In the genomic region with DNA sequence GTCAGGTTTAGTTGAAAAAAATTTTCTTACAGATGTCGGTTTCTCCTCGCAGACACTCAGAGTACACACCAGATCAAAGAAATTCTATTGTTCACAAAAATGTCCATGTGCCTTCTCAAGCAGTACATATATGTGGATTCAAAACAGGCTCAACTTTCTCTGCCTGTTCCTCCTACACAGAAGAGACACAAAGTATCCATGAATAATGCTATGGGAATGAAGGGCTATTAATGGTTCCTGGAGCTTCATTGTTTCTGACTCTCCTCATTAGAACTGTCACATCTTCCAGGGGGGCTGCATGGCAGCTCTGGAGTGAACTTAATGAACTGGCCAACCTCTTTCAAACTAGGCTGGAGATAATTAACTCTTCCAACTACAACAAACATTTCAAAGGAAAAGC, we compare ENCODE assay signal across 17 mouse cellular contexts.
DNase-seq lines count a peak whose midpoint lies in the region; ATAC-seq lines count a peak whose summit lies in the region.
"Had no signal": no experiment of that assay in that cellular context is flagged by ENCODE, and none has a peak within 500 bp of the region (broad histone marks: within the 10 kb centered on the region; RNA-seq: fewer than 3 reads in every experiment).

No protein-coding gene starts in this region.

- no peaks in the 10 kb centered on the region for H3K27me3 ChIP-seq in kidney, embryonic 14.5 days (ENCODE audit: control insufficient read depth, insufficient read depth, low read length)
- H3K27me3 ChIP-seq in midbrain, embryonic 14.5 days (ENCODE audit: control insufficient read depth, insufficient read depth, low read length) = no peaks in the 10 kb centered on the region
- H3K27me3 ChIP-seq in midbrain, embryonic 16.5 days (ENCODE audit: control insufficient read depth, insufficient read depth, low read depth, low read length) = no peaks in the 10 kb centered on the region
- H3K27me3 ChIP-seq: stomach, embryonic 15.5 days had no signal

- H3K9ac ChIP-seq in kidney, embryonic 14.5 days (ENCODE audit: low read depth, low read length) = no peak overlapping the region
- no peak overlapping the region for H3K9ac ChIP-seq in midbrain, embryonic 14.5 days (replicated peaks; ENCODE audit: low read length)
- H3K9ac ChIP-seq in midbrain, embryonic 16.5 days (ENCODE audit: low read depth, low read length) = no peak overlapping the region
- H3K9ac ChIP-seq: stomach, embryonic 15.5 days had no signal

- peak; percentile 82; the same call in 1 of the 2 replicates for ATAC-seq in kidney, embryonic 14.5 days (ENCODE audit: low FRiP score, low TSS enrichment)
- no peak for ATAC-seq in midbrain, embryonic 14.5 days (ENCODE audit: low FRiP score, low TSS enrichment)
- ATAC-seq in midbrain, embryonic 16.5 days = no peak

- H3K4me2 ChIP-seq in kidney, embryonic 14.5 days (replicated peaks; ENCODE audit: low read depth, low read length) = no peak overlapping the region
- H3K4me2 ChIP-seq in midbrain, embryonic 14.5 days (ENCODE audit: low read length) = no peak overlapping the region
- H3K4me2 ChIP-seq in midbrain, embryonic 16.5 days (ENCODE audit: low read length) = no peak overlapping the region
- H3K4me2 ChIP-seq: stomach, embryonic 15.5 days had no signal

- no peaks in the 10 kb centered on the region for H3K4me1 ChIP-seq in kidney, embryonic 14.5 days (ENCODE audit: control insufficient read depth, insufficient read depth, low read length)
- no peaks in the 10 kb centered on the region for H3K4me1 ChIP-seq in midbrain, embryonic 14.5 days (ENCODE audit: control insufficient read depth, insufficient read depth, low read length)
- H3K4me1 ChIP-seq in midbrain, embryonic 16.5 days (ENCODE audit: control insufficient read depth, insufficient read depth, low read length) = no peaks in the 10 kb centered on the region
- H3K4me1 ChIP-seq: heart, embryonic 10.5 days; stomach, embryonic 15.5 days had no signal

- no peaks in the 10 kb centered on the region for H3K9me3 ChIP-seq in kidney, embryonic 14.5 days (ENCODE audit: control insufficient read depth, low read length)
- H3K9me3 ChIP-seq in midbrain, embryonic 14.5 days (ENCODE audit: control insufficient read depth, low read length) = no peaks in the 10 kb centered on the region
- no peaks in the 10 kb centered on the region for H3K9me3 ChIP-seq in midbrain, embryonic 16.5 days (replicated peaks; ENCODE audit: control insufficient read depth, low read length, poor library complexity, severe bottlenecking)
- H3K9me3 ChIP-seq: heart, embryonic 10.5 days; stomach, embryonic 15.5 days had no signal

- H3K36me3 ChIP-seq in kidney, embryonic 14.5 days (ENCODE audit: control insufficient read depth, insufficient read depth, low read length) = no peaks in the 10 kb centered on the region
- no peaks in the 10 kb centered on the region for H3K36me3 ChIP-seq in midbrain, embryonic 14.5 days (ENCODE audit: control insufficient read depth, insufficient read depth, low read length)
- H3K36me3 ChIP-seq in midbrain, embryonic 16.5 days (ENCODE audit: control insufficient read depth, insufficient read depth, low read length) = no peaks in the 10 kb centered on the region
- H3K36me3 ChIP-seq: heart, embryonic 10.5 days; stomach, embryonic 15.5 days had no signal

- no peak overlapping the region for H3K4me3 ChIP-seq in kidney, embryonic 14.5 days (ENCODE audit: low read length)
- no peak overlapping the region for H3K4me3 ChIP-seq in midbrain, embryonic 14.5 days (replicated peaks; ENCODE audit: low read depth, low read length)
- no peak overlapping the region for H3K4me3 ChIP-seq in midbrain, embryonic 16.5 days (ENCODE audit: low read depth, low read length)
- H3K4me3 ChIP-seq: heart, embryonic 10.5 days; stomach, embryonic 15.5 days had no signal

- 51% methylated on average over 2 of the region's 2 CpGs for WGBS in kidney, embryonic 14.5 days
- WGBS in midbrain, embryonic 14.5 days = 48% methylated on average over 2 of the region's 2 CpGs
- WGBS in midbrain, embryonic 16.5 days = 35% methylated on average over 2 of the region's 2 CpGs

- DNase-seq in embryo, embryonic 10.5 days (ENCODE audit: low spot score) = peak; percentile 6
- no peak for DNase-seq in embryo, embryonic 9.5 days (ENCODE audit: extremely low spot score)
- DNase-seq in kidney, postnatal 10 days = no peak
- peak; percentile 12 for DNase-seq in midbrain, embryonic 14.5 days
- peak; percentile 78 for DNase-seq in retina, embryonic 14.5 days (ENCODE audit: low spot score)
- no peak for DNase-seq in frontal cortex, postnatal 36 days (ENCODE audit: low spot score in 2 of 2)
- DNase-seq: adrenal gland, postnatal 10 days; cerebellum, adult 2 months; cerebellum, postnatal 25 days; kidney, adult 8-10 months; thymus, adult 18-20 months; thymus, postnatal 36 days had no signal

- H3K27ac ChIP-seq in kidney, embryonic 14.5 days (ENCODE audit: low read depth, low read length) = no peak overlapping the region
- no peak overlapping the region for H3K27ac ChIP-seq in midbrain, embryonic 14.5 days (replicated peaks; ENCODE audit: low read depth, low read length)
- no peak overlapping the region for H3K27ac ChIP-seq in midbrain, embryonic 16.5 days (ENCODE audit: low read length)
- H3K27ac ChIP-seq: heart, embryonic 10.5 days; macrophage; stomach, embryonic 15.5 days had no signal

Comparison
In these comparisons a context has a peak if more than half of its experiments do, and no peak if none do; other contexts are left out.
1. DNase-seq: peak in embryo, embryonic 10.5 days (single experiment), midbrain, embryonic 14.5 days (single experiment) and retina, embryonic 14.5 days (single experiment); none in embryo, embryonic 9.5 days (single experiment), kidney, postnatal 10 days (single experiment) and frontal cortex, postnatal 36 days (0 of 2).